Mouse (Mus musculus) monocyte, adult 5-6 weeks (primary cell): ENCODE data around the gene Nptxr. TPM values are rescaled to one million over a fixed set of nuclear protein-coding genes. Genes with fewer than 3 reads are reported as not detected.

ENCODE experiments used
- ATAC-seq: fragments of 153-309, 156-312 bp; replicated peaks from 2 replicates; pipeline ENCODE4 v1.8.0; 2017; ENCODE audit warnings: mild to moderate bottlenecking; ENCODE audit not compliant: low TSS enrichment, insufficient number of reproducible peaks, severe bottlenecking, poor library complexity, low FRiP score
- total RNA-seq: library from RNA; stranded (forward); fragments of 200-1000, 200-491, 200-594 nt; gene quantifications from 3 replicates; pipeline ENCODE4 v1.2.3, GENCODE M21; 2017

The Nptxr gene
- total RNA-seq, 1 experiment from 2014 or later = not detected

GRCm38 (mm10) chr15:79741921-79742705, 62.5 kb downstream of the Nptxr start, which contains the start of gene Sun2:
Gene Sun2, minus strand, starts transcription at chr15:79742536.
- peak; percentile 63 for ATAC-seq

GRCm38 (mm10) chr15:79741173-79741858, 63.2 kb downstream of the Nptxr start:
- peak; percentile 38 for ATAC-seq

GRCm38 (mm10) chr15:79740739-79741138, 63.8 kb downstream of the Nptxr start:
- ATAC-seq = no peak

Other genes starting within 250 kb of the Nptxr start
- 0.97 TPM in 1 of 3 replicates, not detected in the others for gene Dmc1, start 199.7 kb downstream of the Nptxr start, total RNA-seq
- gene Fam227a, start 145.8 kb downstream of the Nptxr start, total RNA-seq = 1.0 to 4.5 TPM (median 1.3 TPM) in 3 replicates
- 12.1 to 23.7 TPM (median 18.3 TPM) in 3 replicates for gene Cby1, start 145.6 kb downstream of the Nptxr start, total RNA-seq
- gene Tomm22, start 133.9 kb downstream of the Nptxr start, total RNA-seq = 84.8 to 123 TPM (median 106 TPM) in 3 replicates
- 15.8 to 20.3 TPM (median 16.9 TPM) in 3 replicates for gene Josd1, start 116.8 kb downstream of the Nptxr start, total RNA-seq
- gene Gtpbp1, start 113.9 kb downstream of the Nptxr start, total RNA-seq = 53.0 to 76.7 TPM (median 73.7 TPM) in 3 replicates
- gene Sun2, start 62.2 kb downstream of the Nptxr start, total RNA-seq = 138 to 194 TPM (median 160 TPM) in 3 replicates
- gene Dnal4, start 26.9 kb downstream of the Nptxr start, total RNA-seq = 8.3 to 15.0 TPM (median 9.1 TPM) in 3 replicates
- gene Npcd, start 29.5 kb upstream of the Nptxr start, total RNA-seq = not detected in 3 replicates
- 2.5 to 7.1 TPM (median 6.5 TPM) in 3 replicates for gene Cbx6, start 29.9 kb upstream of the Nptxr start, total RNA-seq
- 85.0 to 218 TPM (median 113 TPM) in 3 replicates for gene Apobec3, start 86.9 kb upstream of the Nptxr start, total RNA-seq
- gene Cbx7, start 166.4 kb upstream of the Nptxr start, total RNA-seq = 17.8 to 33.8 TPM (median 17.9 TPM) in 3 replicates
- 14.3 to 55.2 TPM (median 25.5 TPM) in 3 replicates for gene Pdgfb, start 210.2 kb upstream of the Nptxr start, total RNA-seq